Mouse (Mus musculus): ENCODE data around the gene Usp21. TPM values are rescaled to one million over a fixed set of nuclear protein-coding genes. Genes with fewer than 3 reads are reported as not detected.
A peak's percentile ranks its signal among the peaks of the same experiment; 100 is the strongest.
"Not testable (repeated sequence)": the region's sequence is repeated elsewhere in the genome, so short reads cannot be mapped to it uniquely, and the experiment has no call there.

Gene Usp21
- 56.0 and 57.2 TPM in 2 replicates for polyA plus RNA-seq (2015; fragmentation: Nextera tagmentation; extraction: Ambion mirVana)

- no peaks in the 10 kb centered on the region for H3K9me3 ChIP-seq
- WGBS: under 1% methylated on average over 49 of the region's 49 CpGs
- H3K4me2 ChIP-seq (replicated peaks): peak within 1 kb of the TSS; percentile 81
- ATAC-seq: peak; percentile 96
- peak within 1 kb of the TSS; percentile 99 for H3K4me3 ChIP-seq (replicated peaks)
- H3K4me1 ChIP-seq (replicated peaks): peaks cover 15% of the 10 kb centered on the region
- peak within 1 kb of the TSS; percentile 91 for H3K27ac ChIP-seq
- no peaks in the 10 kb centered on the region for H3K27me3 ChIP-seq (replicated peaks)
- peak within 1 kb of the TSS; percentile 95 for H3K9ac ChIP-seq
- H3K36me3 ChIP-seq: peaks cover 28% of the 10 kb centered on the region
Observed at GRCm38 (mm10) chr1:171287136-171288081, at the start of gene Usp21. TSS of gene Usp21 (minus strand) at chr1:171287991.

GRCm38 (mm10) chr1:171330216-171330560 is 42.4 kb upstream of the Usp21 start:
- Histone ChIP-seq H3K4me1 (replicated peaks) (peaks cover 16% of the 10 kb centered on the region; the same call in 1 of the 2 replicates), H3K4me2 (replicated peaks) (peak overlapping the region; percentile 76), H3K4me3 (replicated peaks) (peak overlapping the region; percentile 93), H3K9me3 (no peaks in the 10 kb centered on the region), H3K9ac (peak overlapping the region; percentile 95), H3K36me3 (no peaks in the 10 kb centered on the region), H3K27me3 (replicated peaks) (no peaks in the 10 kb centered on the region), H3K27ac (peak overlapping the region; percentile 99)
- ATAC-seq: no peak
- 0% methylated on average over 4 of the region's 4 CpGs for WGBS

- H3K36me3 ChIP-seq: no peaks in the 10 kb centered on the region
- WGBS: under 1% methylated on average over 58 of the region's 61 CpGs
- peak overlapping the region; percentile 76 for H3K4me2 ChIP-seq (replicated peaks)
Observed at GRCm38 (mm10) chr1:171329433-171330215, 41.8 kb upstream of the Usp21 start.

GRCm38 (mm10) chr1:171328839-171329432 is 41.1 kb upstream of the Usp21 start, which contains the start of gene Dedd:
TSS of gene Dedd (plus strand) at chr1:171329145.
- Histone ChIP-seq H3K4me3 (replicated peaks) (peak within 1 kb of the TSS; percentile 93), H3K9ac (peak within 1 kb of the TSS; percentile 95), H3K27me3 (replicated peaks) (no peaks in the 10 kb centered on the region), H3K27ac (peak within 1 kb of the TSS; percentile 99), H3K4me1 (replicated peaks) (peaks cover 16% of the 10 kb centered on the region; the same call in 1 of the 2 replicates), H3K4me2 (replicated peaks) (peak within 1 kb of the TSS; percentile 77), H3K9me3 (no peaks in the 10 kb centered on the region), H3K36me3 (no peaks in the 10 kb centered on the region)
- peak; percentile 96 for ATAC-seq
- under 1% methylated on average over 46 of the region's 48 CpGs for WGBS

More at GRCm38 (mm10) chr1:171329433-171330215, 41.8 kb upstream of the Usp21 start:
- Histone ChIP-seq H3K4me3 (replicated peaks) (peak overlapping the region; percentile 93), H3K9ac (peak overlapping the region; percentile 95), H3K9me3 (no peaks in the 10 kb centered on the region), H3K27me3 (replicated peaks) (no peaks in the 10 kb centered on the region), H3K27ac (peak overlapping the region; percentile 99), H3K4me1 (replicated peaks) (peaks cover 16% of the 10 kb centered on the region; the same call in 1 of the 2 replicates)
- peak; percentile 89 for ATAC-seq

GRCm38 (mm10) chr1:171328244-171328643 is 40.5 kb upstream of the Usp21 start:
- peaks cover 16% of the 10 kb centered on the region; the same call in 1 of the 2 replicates for H3K4me1 ChIP-seq (replicated peaks)
- peak overlapping the region; percentile 95 for H3K9ac ChIP-seq
- no peak for ATAC-seq
- 24% methylated on average over 9 of the region's 9 CpGs for WGBS
- peak overlapping the region; percentile 99 for H3K27ac ChIP-seq
- no peaks in the 10 kb centered on the region for H3K36me3 ChIP-seq
- H3K4me2 ChIP-seq (replicated peaks): peak overlapping the region; percentile 77
- H3K4me3 ChIP-seq (replicated peaks): peak overlapping the region; percentile 93
- no peaks in the 10 kb centered on the region for H3K9me3 ChIP-seq
- no peaks in the 10 kb centered on the region for H3K27me3 ChIP-seq (replicated peaks)

GRCm38 (mm10) chr1:171326588-171326987 is 38.8 kb upstream of the Usp21 start:
- 80% methylated on average over 4 of the region's 4 CpGs for WGBS
- not testable (repeated sequence) for H3K4me3 ChIP-seq (replicated peaks); H3K9ac ChIP-seq; H3K27ac ChIP-seq; ATAC-seq; H3K9me3 ChIP-seq; H3K27me3 ChIP-seq (replicated peaks); H3K36me3 ChIP-seq; H3K4me2 ChIP-seq (replicated peaks)
- peaks cover 14% of the 10 kb centered on the region; the same call in 1 of the 2 replicates for H3K4me1 ChIP-seq (replicated peaks)

- Histone ChIP-seq H3K4me1 (replicated peaks) (peaks cover 11% of the 10 kb centered on the region; the same call in 1 of the 2 replicates), H3K9me3 (no peaks in the 10 kb centered on the region), H3K4me2 (replicated peaks) (no peak overlapping the region), H3K27me3 (replicated peaks) (no peaks in the 10 kb centered on the region), H3K27ac (no peak overlapping the region), H3K9ac (no peak overlapping the region), H3K36me3 (no peaks in the 10 kb centered on the region), H3K4me3 (replicated peaks) (no peak overlapping the region)
- WGBS: 76% methylated on average over 2 of the region's 2 CpGs
- no peak for ATAC-seq
Observed at GRCm38 (mm10) chr1:171325571-171325970, 37.8 kb upstream of the Usp21 start.

GRCm38 (mm10) chr1:171322012-171322411 is 34.2 kb upstream of the Usp21 start:
- Histone ChIP-seq H3K4me2 (replicated peaks) (no peak overlapping the region), H3K27me3 (replicated peaks) (no peaks in the 10 kb centered on the region), H3K36me3 (no peaks in the 10 kb centered on the region), H3K4me1 (replicated peaks) (peaks cover 3% of the 10 kb centered on the region; the same call in 1 of the 2 replicates), H3K27ac (no peak overlapping the region), H3K9me3 (no peaks in the 10 kb centered on the region), H3K4me3 (replicated peaks) (no peak overlapping the region), H3K9ac (no peak overlapping the region)
- ATAC-seq: peak; percentile 60
- 85% methylated on average over 1 of the region's 1 CpGs for WGBS

GRCm38 (mm10) chr1:171321415-171321814 is 33.6 kb upstream of the Usp21 start:
- H3K36me3 ChIP-seq: no peaks in the 10 kb centered on the region

GRCm38 (mm10) chr1:171320151-171320550 is 32.4 kb upstream of the Usp21 start:
- Histone ChIP-seq H3K9me3 (no peaks in the 10 kb centered on the region), H3K9ac (no peak overlapping the region), H3K4me1 (replicated peaks) (peaks cover 3% of the 10 kb centered on the region; the same call in 1 of the 2 replicates), H3K4me2 (replicated peaks) (peak overlapping the region; percentile 22; the same call in 1 of the 2 replicates), H3K4me3 (replicated peaks) (no peak overlapping the region), H3K27ac (no peak overlapping the region), H3K27me3 (replicated peaks) (no peaks in the 10 kb centered on the region), H3K36me3 (no peaks in the 10 kb centered on the region)
- ATAC-seq: no peak
- 25% methylated on average over 5 of the region's 5 CpGs for WGBS

More at GRCm38 (mm10) chr1:171321415-171321814, 33.6 kb upstream of the Usp21 start:
- H3K4me1 ChIP-seq (replicated peaks): peaks cover 3% of the 10 kb centered on the region; the same call in 1 of the 2 replicates
- no peaks in the 10 kb centered on the region for H3K27me3 ChIP-seq (replicated peaks)
- no peak overlapping the region for H3K9ac ChIP-seq
- no peak for ATAC-seq
- H3K4me3 ChIP-seq (replicated peaks): no peak overlapping the region
- no peak overlapping the region for H3K27ac ChIP-seq
- no peak overlapping the region for H3K4me2 ChIP-seq (replicated peaks)
- no peaks in the 10 kb centered on the region for H3K9me3 ChIP-seq

GRCm38 (mm10) chr1:171319748-171320147 is 32.0 kb upstream of the Usp21 start:
- Histone ChIP-seq H3K9ac (no peak overlapping the region), H3K27me3 (replicated peaks) (no peaks in the 10 kb centered on the region), H3K4me1 (replicated peaks) (peaks cover 3% of the 10 kb centered on the region; the same call in 1 of the 2 replicates), H3K4me3 (replicated peaks) (no peak overlapping the region), H3K4me2 (replicated peaks) (peak overlapping the region; percentile 22; the same call in 1 of the 2 replicates), H3K27ac (no peak overlapping the region), H3K36me3 (no peaks in the 10 kb centered on the region), H3K9me3 (no peaks in the 10 kb centered on the region)
- 15% methylated on average over 7 of the region's 7 CpGs for WGBS
- 0 out of 2 replicates have a peak, but pooled peaks have one; percentile 42 for ATAC-seq

All from intestine, embryonic 15.5 days (tissue).